Mouse (Mus musculus) embryonic fibroblast, embryonic 13.5 days (primary cell): ENCODE data around the gene Atat1.

Experiments
- CTCF ChIP-seq: IDR thresholded peaks from 2 replicates; pipeline ENCODE4 v1.5.1; 2011; ENCODE audit warnings: mild to moderate bottlenecking, control low read depth, low read length, moderate library complexity, borderline replicate concordance; ENCODE audit not compliant: insufficient read depth
- POLR2A ChIP-seq: IDR thresholded peaks from 2 replicates; pipeline ENCODE4 v1.6.1; 2011; ENCODE audit warnings: low read depth, mild to moderate bottlenecking, control low read depth, low read length, moderate library complexity

DNA sequence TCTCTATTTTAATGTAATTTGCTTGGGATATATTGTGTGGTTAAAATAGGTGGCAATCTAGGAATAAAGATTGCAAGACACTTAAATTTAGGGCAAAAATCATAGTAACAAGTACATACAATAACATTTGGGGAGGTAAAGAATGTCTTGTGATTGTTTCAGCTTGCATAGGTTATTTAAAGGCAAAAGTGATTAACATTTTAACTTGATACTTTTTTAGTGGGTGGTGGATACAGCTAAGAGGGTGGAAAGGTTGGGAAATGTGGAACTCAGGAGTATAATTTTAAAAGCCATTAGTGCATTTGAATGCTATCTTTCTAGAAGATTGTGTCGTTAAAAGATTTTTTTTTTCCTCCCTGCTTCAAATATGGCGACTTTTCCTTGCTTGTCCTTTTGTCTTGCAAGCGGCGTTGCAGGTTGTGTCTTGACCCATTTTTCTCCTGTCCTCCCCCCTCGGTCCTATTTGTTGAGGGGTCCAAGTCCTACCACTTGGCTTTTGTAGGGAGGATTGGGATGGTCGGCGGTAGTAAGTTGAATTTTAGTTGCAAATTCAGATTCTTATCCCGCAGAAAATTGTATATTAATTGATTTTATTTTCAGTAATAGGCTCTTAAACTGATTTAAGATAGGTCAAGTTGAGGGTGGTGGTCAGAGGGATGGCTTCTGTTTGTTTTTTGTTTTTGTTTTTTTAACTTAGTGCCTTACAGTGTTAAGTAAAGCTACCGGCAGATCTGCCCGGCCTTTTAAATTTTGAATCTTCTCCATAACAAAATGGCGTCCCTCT is 8.6 kb upstream of the Atat1 start:
- TF ChIP-seq CTCF (no peak), POLR2A (peak; percentile 87)
